Mouse (Mus musculus): ENCODE results near the gene Limk1.
A peak's percentile ranks its signal among the peaks of the same experiment; 100 is the strongest.

Gene Limk1

GRCm38 (mm10) chr5:134688086-134688717 lies at the start of gene Limk1:
Gene Limk1 (minus strand): TSS chr5:134688598.
- no peak for DNase-seq (ENCODE audit: low read depth, low spot score)

DNA sequence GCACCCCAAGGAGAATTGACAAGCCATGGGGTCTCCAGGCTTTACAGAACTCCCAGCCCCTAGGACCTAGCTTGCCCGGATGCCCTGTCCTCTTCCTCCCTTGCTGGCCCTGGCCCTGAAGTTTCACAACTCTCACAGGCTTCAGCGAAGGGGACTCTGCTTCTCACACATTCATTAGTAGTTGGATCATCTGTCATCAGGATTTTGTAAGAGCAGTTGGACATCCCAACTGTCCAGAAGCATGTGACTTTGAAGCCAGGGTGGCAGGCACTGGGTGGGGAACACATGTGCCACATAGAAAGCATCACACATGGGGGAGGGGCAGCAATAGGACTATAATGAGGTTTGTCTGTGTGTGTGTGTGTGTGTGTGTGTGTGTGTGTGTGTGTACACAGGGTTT lies 46.5 kb upstream of the Limk1 start:
- no peak for DNase-seq (ENCODE audit: low read depth, low spot score)

DNA sequence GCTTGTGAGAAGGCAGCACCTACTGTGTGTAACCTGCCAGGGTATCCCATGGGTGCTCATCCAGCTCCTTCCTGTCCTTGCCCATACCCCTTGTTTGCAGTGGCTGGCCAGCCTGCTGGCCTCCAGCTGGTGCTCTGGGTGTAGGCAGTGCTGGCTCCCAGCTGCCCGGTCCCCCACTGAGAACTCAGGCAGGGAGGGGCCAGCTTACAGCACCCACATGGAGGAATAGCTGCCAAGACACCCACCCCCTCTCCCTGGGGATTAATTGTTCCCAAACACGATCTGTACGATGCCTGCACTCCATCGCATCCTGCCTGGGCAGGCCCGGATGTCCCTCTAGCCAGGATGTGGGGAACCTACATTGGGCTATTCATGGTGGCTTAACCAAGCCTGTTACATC lies 45.7 kb upstream of the Limk1 start:
- no peak for DNase-seq (ENCODE audit: low read depth, low spot score)

DNA sequence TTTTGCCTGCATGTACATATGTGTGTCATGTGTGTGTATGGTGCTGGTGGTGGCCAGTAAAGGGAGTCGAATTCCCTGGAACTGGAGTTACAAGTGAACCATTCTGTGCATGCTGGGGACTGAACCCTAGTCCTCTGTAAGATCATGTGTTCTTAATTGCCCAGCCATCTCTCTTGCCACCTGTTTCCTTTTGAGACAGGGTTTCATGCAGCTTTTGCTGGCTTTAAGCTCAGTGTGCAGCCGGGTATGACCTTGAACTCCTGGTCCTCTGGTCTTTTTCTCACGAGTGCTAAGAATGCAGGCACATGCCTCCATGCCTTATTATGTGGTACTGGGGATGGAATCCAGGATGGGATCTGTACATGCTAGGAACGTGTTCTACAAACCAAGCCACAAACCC lies 44.8 kb upstream of the Limk1 start:
- DNase-seq (ENCODE audit: low read depth, low spot score): no peak

GRCm38 (mm10) chr5:134729124-134729523 lies 40.7 kb upstream of the Limk1 start:
- no peak for DNase-seq (ENCODE audit: low read depth, low spot score)

DNA sequence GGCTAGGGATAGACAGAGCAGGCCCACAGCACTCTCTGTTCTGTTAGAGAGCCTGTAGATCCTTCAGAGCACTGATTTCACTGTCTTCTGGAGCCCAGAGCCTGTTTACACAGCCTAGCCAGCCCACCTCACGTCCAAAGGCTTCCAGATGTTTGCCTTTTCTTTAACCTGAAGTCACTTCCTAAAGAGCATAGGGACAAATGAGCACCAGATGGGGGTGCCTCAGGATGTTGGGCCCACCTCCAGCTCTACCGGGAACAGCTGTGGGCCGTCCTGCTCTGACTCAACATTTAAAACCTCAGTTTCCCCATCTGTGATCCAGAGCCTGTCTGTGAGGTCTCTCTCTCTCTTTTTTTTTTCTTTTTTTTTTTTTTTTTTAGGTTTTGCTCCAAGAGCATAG lies 40.1 kb upstream of the Limk1 start:
- DNase-seq (ENCODE audit: low read depth, low spot score): peak; percentile 64

DNA sequence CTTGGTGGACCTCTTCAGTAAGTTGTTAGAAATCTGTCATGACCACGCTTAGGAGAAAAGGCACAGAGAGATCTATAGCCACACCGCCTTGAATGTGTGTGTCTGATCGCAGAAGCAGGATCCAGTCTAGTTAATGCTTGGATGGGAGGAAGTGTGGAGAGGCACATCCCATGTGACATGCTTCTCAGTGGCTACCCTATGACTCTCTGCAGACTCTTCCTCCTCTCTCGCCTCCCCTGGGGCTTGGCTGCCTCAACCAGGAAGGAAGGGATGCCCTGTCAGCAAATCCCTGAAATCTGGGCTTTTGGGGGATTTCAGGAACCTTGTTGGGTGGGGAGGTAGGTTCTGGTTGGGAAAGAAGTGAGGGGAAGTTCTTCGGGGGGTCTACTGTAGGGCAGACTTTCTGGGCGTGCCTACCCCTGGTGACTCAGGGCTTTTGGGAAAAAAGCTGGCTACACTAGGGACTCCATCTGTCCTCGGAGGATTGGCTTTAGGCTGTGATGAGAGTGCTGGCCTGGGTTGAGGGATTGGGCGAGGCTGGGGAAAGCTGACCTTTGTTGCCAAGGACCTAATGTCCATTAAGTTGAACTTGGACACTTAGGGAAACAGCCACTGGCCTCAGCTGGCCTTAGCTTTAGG lies 38.7 kb upstream of the Limk1 start:
- no peak for DNase-seq (ENCODE audit: low read depth, low spot score)

DNA sequence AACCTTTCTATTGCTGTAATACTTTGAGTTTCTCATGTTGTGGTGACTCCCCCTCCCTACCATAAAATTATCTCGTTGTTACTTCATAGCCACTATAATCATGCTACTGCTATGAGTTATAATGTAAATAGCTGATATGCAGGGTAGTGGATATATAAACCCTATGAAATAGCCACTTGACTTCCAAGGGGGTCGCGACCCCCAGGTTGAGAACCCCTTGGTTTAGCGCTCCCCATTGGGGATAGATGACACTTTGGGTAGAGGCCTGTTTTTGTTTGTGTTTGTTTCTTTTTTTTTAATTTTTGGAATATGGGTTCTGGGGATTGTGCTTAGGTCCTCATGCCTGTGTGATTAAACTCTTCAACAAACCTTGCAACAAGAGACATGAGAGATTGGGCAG lies 36.9 kb upstream of the Limk1 start:
- no peak for DNase-seq (ENCODE audit: low read depth, low spot score)

- no peak for DNase-seq (ENCODE audit: low read depth, low spot score)
These were observed 31.7 kb upstream of the Limk1 start for GRCm38 (mm10) chr5:134720058-134720457.

DNA sequence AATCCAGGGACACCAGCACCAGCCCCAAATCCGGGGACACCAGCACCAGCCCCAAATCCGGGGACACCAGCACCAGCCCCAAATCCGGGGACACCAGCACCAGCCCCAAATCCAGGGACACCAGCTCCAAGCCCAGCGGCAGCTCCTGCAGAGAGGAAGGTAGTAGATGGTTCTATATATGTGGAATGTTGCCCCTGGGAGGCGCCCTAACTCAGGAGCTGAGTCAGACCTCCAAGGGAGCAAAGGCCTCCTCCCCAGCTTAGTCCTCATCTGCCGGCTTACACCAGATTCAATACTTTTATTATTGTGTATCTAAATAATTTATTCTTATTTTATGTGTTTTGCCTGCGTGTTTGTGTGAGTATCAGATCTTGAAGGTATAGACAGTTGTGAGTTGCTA lies 22.7 kb upstream of the Limk1 start:
- no peak for DNase-seq (ENCODE audit: low read depth, low spot score)

- DNase-seq (ENCODE audit: low read depth, low spot score): no peak
These were observed 20.9 kb upstream of the Limk1 start for GRCm38 (mm10) chr5:134709275-134709674.

DNA sequence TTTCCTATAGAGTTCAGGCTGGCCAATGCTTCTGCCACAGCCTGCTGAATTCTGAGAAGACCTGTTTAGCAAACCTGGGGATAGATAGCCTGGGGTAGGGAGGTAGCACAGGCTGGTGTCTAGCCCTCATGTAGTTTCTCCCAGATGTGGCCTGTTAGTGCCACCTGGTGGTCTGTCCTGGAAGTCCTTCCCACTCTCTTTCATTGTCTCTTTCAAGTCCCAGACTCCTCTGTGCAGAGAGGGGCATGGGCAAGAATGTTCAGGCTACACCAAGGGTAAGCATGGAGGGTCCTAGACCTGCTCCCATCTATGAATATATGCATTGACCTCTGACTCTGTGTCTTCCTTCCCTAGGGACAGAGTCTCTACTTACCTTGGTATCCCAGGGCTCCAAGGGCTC lies 15.8 kb upstream of the Limk1 start:
- peak; percentile 79 for DNase-seq (ENCODE audit: low read depth, low spot score)

DNA sequence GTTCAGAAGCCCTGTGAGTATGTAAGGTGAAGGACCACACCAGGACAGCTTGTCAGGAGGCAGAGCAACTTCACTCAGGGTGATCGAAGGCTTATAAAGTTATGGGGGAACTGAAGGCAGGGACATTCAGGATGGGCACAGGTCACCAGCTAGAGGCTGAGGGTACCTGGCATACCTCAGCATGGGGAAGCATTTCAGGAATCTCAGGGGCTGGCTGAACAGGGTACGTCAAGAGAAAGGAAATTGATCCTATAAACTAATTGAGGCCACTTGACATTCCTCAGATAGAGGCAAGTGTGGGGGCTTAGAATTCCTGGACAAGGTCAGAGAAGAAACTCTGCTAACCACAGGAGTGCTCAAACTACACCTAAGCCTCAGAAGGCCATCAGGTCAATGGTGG lies 7.1 kb upstream of the Limk1 start:
- no peak for DNase-seq (ENCODE audit: low read depth, low spot score)

DNA sequence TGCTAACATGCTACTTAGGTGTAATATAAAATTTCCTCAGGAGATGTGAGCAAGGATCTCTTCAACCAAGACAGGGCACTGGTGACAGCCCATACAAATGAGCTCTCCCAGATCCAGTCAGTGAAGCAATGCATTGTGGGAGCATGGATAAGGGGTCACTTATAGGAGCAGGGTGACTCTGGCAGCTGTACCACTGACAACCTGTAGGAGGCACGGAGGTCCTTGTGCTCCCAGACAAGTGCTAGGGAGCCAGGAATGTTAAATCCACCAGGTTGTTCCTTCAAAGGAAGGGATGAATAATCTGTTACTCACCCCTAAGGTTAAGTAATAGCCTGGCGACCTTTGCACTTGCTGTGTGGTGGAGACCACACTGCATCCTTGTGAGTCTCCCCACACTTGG lies 6.7 kb upstream of the Limk1 start:
- no peak for DNase-seq (ENCODE audit: low read depth, low spot score)

DNA sequence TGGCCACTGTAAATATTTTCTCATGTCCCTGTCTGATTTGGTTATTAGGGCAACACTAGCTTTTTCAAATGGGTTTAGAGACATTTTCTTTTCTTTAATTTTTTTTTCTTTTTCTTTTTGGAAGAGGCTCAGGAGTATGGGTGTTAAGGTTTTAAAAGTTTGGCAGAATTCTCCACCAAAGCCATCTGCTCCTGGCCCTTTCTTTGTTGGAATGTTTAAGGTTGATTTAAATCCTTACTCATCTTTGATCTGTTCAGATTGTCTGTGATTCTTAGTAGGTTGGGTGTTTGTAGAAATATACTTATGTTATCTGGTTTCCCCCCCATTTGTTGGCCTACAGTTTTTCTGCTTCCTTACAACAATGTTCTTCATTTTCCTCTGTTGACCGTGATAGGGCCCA lies 4.3 kb upstream of the Limk1 start:
- no peak for DNase-seq (ENCODE audit: low read depth, low spot score)

DNA sequence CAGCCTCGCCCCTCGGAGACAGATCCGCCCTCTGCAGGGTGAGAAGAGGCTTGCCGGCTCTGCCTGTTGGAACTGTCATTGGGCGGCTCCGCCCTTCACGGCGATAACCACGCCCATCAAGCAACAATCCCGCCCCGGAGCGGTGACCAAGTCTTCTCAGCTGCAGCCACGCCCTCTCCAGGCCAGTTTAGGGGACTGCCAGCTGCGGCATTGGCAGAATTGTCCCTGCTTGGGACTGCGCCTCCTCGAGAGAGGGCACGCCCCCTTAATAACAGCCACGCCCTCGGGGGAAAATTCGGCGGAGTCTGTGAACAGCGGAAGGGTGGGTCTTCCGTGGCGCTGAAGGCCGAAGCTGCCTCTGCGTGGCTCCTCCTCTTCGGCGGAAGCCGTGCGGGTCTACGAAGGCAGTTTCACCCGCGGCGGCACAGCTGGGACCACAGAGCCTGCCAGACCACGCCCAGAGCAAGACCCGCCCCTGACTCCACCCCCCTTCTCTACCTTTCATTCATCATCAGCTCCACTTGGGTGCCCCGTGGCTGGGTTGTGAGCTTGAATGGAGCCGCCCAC lies 403 bp upstream of the Limk1 start:
- peak; percentile 100 for DNase-seq (ENCODE audit: low read depth, low spot score)

DNA sequence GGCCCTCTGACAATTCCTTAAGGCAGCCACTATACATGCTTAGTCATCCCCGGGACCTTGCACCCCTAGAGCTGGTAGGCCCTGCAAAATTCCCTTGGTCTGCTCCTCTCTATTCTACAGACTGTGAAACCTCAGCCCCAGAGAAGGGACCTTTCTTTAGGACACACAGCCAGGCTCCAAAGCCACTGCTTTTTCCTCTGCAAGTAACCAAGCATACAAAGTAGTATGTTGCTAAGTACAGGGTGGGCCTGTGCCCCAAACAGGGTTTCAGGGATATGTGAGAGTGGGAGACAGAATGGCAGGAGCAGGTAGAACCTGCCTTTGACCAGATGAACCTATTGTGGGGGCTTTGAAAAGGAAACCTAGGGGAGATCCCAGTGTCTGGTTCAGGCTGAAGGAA lies 1.2 kb downstream of the Limk1 start:
- DNase-seq (ENCODE audit: low read depth, low spot score): no peak

DNA sequence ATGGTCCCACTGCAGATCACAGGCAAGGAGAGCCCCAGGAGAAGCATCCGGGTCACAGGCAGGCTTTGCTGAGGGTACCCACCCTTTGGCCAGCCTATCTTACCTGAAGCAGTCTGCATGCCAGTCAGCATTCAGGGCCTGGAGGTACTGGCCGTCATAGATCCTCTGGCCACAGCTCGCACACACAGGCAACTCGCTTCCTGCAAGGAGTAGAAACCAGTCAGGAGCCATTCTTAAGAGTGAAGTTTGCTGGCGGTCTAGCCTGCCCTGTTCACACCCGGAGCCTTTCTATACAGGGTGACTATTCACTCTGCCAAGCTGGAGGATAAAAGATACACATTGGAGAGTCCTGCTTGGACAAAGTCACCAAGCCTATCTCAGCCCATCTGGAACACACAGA lies 1.9 kb downstream of the Limk1 start:
- DNase-seq (ENCODE audit: low read depth, low spot score): no peak

DNA sequence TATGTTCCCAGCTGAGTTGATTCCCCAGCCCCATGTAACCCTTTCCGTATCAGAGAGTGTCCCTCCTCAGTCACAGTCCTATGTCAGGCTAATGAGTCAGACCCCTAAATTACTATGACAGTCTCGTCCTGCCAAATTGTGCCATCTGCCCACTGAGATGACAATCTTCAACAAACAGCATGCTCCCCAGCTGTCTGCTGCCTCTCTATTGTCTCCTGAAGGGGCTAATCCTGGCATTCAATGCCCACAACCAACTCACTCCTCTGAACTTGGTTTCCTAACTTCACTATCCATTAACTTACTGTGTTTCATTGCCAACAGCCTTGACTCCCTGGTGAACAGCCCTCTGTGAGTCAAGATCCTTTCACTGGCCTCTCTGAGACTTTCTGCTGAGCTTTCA lies 4.0 kb downstream of the Limk1 start:
- no peak for DNase-seq (ENCODE audit: low read depth, low spot score)

DNA sequence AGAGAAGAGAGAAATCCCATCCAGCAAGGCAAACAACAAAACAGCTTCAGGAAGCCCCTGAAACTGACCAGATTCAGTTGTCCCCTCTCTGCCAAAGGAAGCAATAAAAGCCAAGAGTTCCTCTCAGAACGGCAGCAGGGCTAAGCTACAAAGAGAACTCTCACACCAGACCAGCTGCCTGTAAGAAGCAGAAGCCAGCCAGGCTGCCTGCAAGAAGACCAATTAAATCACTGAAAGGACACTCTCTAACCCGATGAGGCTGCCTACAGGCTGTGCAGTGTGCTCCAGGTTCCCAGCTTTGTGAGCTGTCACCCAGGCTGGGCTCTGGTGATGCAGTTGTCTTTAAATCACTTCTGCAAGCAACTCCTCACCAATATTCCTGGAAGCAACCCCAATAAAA lies 4.6 kb downstream of the Limk1 start:
- no peak for DNase-seq (ENCODE audit: low read depth, low spot score)

DNA sequence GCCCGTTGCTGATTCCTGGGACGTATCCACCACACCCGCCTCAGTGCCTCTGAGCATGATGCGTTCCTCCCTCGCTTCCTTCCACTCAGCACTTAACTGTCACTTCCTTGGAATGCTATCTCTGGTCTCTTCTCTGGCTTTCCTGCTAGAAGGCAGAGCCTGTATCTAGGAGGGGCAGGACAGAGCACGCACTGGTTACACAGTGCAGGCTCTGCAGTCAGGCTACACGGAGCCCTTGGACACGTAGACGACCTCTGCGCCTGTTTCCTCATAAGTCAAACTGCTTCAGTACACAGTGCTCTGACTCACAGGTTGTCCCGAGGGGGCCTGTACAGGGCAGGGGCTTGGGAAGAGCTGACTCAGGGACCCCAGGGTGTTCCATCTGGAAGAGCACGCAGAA lies 8.2 kb downstream of the Limk1 start:
- no peak for DNase-seq (ENCODE audit: low read depth, low spot score)

DNA sequence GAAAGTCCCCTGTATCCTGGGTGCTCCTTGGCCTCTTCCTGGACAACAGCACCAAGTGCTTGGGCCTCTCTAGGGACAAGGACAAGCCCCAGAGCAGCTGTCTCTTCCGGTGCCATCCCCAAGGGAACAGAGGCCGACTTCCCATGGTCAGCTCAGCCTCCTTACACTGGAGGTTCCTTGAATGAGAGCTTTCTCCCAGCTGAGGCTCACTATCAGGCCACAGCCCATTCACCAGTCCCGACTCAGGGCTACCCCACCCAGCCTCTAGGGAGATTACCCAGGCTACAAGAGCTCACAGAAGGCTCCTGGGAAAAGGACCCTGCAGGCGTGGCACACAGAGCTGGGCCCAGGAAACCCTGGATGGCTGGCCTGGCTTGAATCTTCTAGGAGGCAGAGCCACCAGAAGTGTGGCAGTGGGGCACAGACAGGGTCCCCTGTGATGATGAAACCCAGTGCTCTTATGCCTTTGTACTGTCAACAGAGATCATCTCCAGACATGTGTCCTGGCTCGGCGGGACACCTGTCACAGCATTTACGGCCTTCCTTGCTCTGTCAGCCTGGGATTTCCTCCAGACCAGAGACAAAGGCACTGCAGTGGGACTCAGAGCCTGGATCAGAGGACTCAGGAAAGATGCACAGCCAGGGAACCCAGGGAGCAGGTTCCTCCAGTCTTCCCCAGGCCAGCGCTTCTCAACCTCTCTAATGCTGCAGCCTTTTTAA lies 9.4 kb downstream of the Limk1 start:
- no peak for DNase-seq (ENCODE audit: low read depth, low spot score)

DNA sequence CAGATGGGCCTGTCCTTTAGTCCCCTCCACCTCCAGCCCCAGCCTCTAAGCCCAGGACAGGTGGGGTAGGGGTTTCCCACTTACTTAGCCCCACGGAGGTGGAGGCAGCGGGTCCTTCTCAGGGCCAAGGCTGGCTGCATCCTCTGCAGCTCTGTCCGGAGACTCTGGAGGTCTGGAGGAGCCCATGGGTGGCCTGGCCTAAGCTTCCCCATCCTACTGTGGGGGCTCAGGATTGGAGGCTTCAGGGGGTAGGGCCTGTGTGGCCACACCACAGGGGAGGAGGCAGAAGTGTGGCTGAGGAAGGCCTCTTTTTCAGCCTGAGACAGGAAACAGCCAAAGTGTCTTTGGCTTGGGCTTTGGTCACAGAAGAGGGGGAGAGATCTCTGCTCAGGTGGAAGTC lies 10.4 kb downstream of the Limk1 start:
- DNase-seq (ENCODE audit: low read depth, low spot score): no peak

All from forelimb bud, embryonic 11.5 days (tissue).